Mouse (Mus musculus) cortical plate, adult 2 months (tissue): Measurements from ENCODE around the gene Cabin1.

Experiments
- CTCF ChIP-seq: fragments of 200-500 bp; IDR thresholded peaks from 2 replicates; pipeline ENCODE4 v1.5.1; 2011; ENCODE audit warnings: mild to moderate bottlenecking, control low read depth, low read length; ENCODE audit not compliant: insufficient read depth; ENCODE audit errors: extremely low read depth
- POLR2A ChIP-seq: fragments of 200-500 bp; IDR thresholded peaks from 2 replicates; pipeline ENCODE4 v1.6.1; 2011; ENCODE audit warnings: mild to moderate bottlenecking, low read length, control low read depth; ENCODE audit not compliant: insufficient read depth; ENCODE audit errors: extremely low read depth

GRCm38 (mm10) chr10:75695078-75695477, 69.1 kb downstream of the Cabin1 start:
- TF ChIP-seq CTCF = no peak
- TF ChIP-seq POLR2A = no peak
